Mouse (Mus musculus) heart, postnatal 0 days (tissue): ENCODE results near the gene Mn1. TPM values are rescaled to one million over a fixed set of nuclear protein-coding genes. Genes with fewer than 3 reads are reported as not detected.

Experiments
- ATAC-seq: fragments of 200-750 bp; cut with Nextera tagmentation; 2 replicates; pipeline ENCODE4 v1.8.0; 2017; ENCODE audit warnings: low read depth, moderate number of reproducible peaks, moderate library complexity; ENCODE audit not compliant: insufficient read depth
- DNase-seq: peaks from one replicate; pipeline ENCODE4 v3.0.0-alpha.2; 2016; ENCODE audit warnings: low spot score
- H3K27ac ChIP-seq: fragments of 300-500 bp; sonication (generic); 2 replicates; pipeline ENCODE4 v1.5.1; 2014; ENCODE audit warnings: low read depth, mild to moderate bottlenecking
- H3K27me3 ChIP-seq: fragments of 300-500 bp; sonication (generic); 2 replicates; pipeline ENCODE4 v1.6.1; 2014; ENCODE audit warnings: low read length, mixed read lengths; ENCODE audit not compliant: control insufficient read depth, insufficient read depth
- H3K36me3 ChIP-seq: fragments of 300-500 bp; sonication (generic); replicated peaks from 2 replicates; pipeline ENCODE4 v1.6.1; 2014; ENCODE audit warnings: low read length, mixed read lengths; ENCODE audit not compliant: control insufficient read depth, insufficient read depth
- H3K4me1 ChIP-seq: fragments of 300-500 bp; sonication (generic); 2 replicates; pipeline ENCODE4 v1.6.1; 2014; ENCODE audit warnings: antibody characterized with exemption; ENCODE audit not compliant: control insufficient read depth, insufficient read depth
- H3K4me2 ChIP-seq: fragments of 300-500 bp; sonication (generic); 2 replicates; pipeline ENCODE4 v1.6.1; 2014; ENCODE audit warnings: low read depth, mild to moderate bottlenecking, low read length, moderate library complexity
- H3K4me3 ChIP-seq: fragments of 300-500 bp; sonication (generic); 2 replicates; pipeline ENCODE4 v1.5.1; 2014; ENCODE audit warnings: low read depth, low read length
- H3K9ac ChIP-seq: fragments of 300-500 bp; sonication (generic); replicated peaks from 2 replicates; pipeline ENCODE4 v1.6.1; 2014; ENCODE audit warnings: low read depth, low read length, mixed read lengths
- H3K9me3 ChIP-seq: fragments of 300-500 bp; sonication (generic); replicated peaks from 2 replicates; pipeline ENCODE4 v1.6.1; 2016; ENCODE audit warnings: low read length; ENCODE audit not compliant: control insufficient read depth
- CTCF ChIP-seq: IDR thresholded peaks from 2 replicates; pipeline ENCODE4 v1.5.1; 2016; ENCODE audit warnings: antibody characterized with exemption, control low read depth, low read depth
- EP300 ChIP-seq: IDR thresholded peaks from 2 replicates; pipeline ENCODE4 v1.6.1; 2016; ENCODE audit warnings: antibody characterized with exemption, low read depth
- WGBS: fragments of 180-500 bp; shearing (Covaris S2); extraction: QIAGEN DNeasy Blood & Tissue Kit; methylation state at CpG from one replicate; pipeline ENCODE4 v1.1.7; 2014; 5-methylcytosine and 5-hydroxymethylcytosine counted together
- polyA plus RNA-seq: library from polyadenylated mRNA; unstranded; fragments of >200 nt; fragmentation: Nextera tagmentation; extraction: Ambion mirVana; gene quantifications from 2 replicates; pipeline ENCODE4 v1.2.1, GENCODE M21; 2015
- total RNA-seq: library from RNA; depleted of rRNA; stranded (reverse); fragments of >200 nt; gene quantifications from 2 replicates; pipeline ENCODE4 v1.2.3, GENCODE M21; 2014; ENCODE audit warnings: low replicate concordance

Mn1 gene
- total and polyA plus RNA-seq, 2 experiments from 2014 or later = 4.5 to 16.4 TPM

GRCm38 (mm10) chr5:111418202-111419120, 1.3 kb downstream of the Mn1 start:
- no peak for DNase-seq
- TF ChIP-seq EP300 = no peak
- no peak for TF ChIP-seq CTCF
- Histone ChIP-seq H3K27me3 (peaks cover 66% of the 10 kb centered on the region), H3K9me3 (no peaks in the 10 kb centered on the region), H3K4me3 (peak overlapping the region; percentile 70), H3K27ac (0 out of 2 replicates have a peak overlapping the region, but pooled peaks have one; percentile 3), H3K4me1 (peaks cover 31% of the 10 kb centered on the region), H3K9ac (peak overlapping the region; percentile 61), H3K36me3 (peaks cover 18% of the 10 kb centered on the region), H3K4me2 (peak overlapping the region; percentile 97)
- ATAC-seq = no peak
- WGBS = 5% methylated on average over 63 of the region's 63 CpGs

GRCm38 (mm10) chr5:111419121-111419881, 2.1 kb downstream of the Mn1 start:
- Histone ChIP-seq H3K4me1 (peaks cover 31% of the 10 kb centered on the region), H3K27me3 (peaks cover 59% of the 10 kb centered on the region), H3K36me3 (peaks cover 18% of the 10 kb centered on the region), H3K27ac (no peak overlapping the region), H3K4me2 (peak overlapping the region; percentile 97), H3K9me3 (no peaks in the 10 kb centered on the region), H3K9ac (peak overlapping the region; percentile 30; the same call in 1 of the 2 replicates), H3K4me3 (peak overlapping the region; percentile 70)
- WGBS = 24% methylated on average over 42 of the region's 42 CpGs
- TF ChIP-seq EP300 (no peak), CTCF (no peak)
- no peak for DNase-seq
- no peak for ATAC-seq

- Histone ChIP-seq H3K27me3 (peaks cover 58% of the 10 kb centered on the region), H3K9ac (peak overlapping the region; percentile 27; the same call in 1 of the 2 replicates), H3K4me3 (peak overlapping the region; percentile 70), H3K36me3 (peaks cover 18% of the 10 kb centered on the region), H3K27ac (no peak overlapping the region), H3K4me2 (peak overlapping the region; percentile 97), H3K4me1 (peaks cover 31% of the 10 kb centered on the region), H3K9me3 (no peaks in the 10 kb centered on the region)
- 16% methylated on average over 52 of the region's 56 CpGs for WGBS
- TF ChIP-seq CTCF (no peak), EP300 (no peak)
- ATAC-seq (no peak), DNase-seq (no peak)
Measured at GRCm38 (mm10) chr5:111420011-111420691, 3.0 kb downstream of the Mn1 start.

- Histone ChIP-seq H3K4me1 (peaks cover 31% of the 10 kb centered on the region), H3K27ac (no peak overlapping the region), H3K4me2 (peak overlapping the region; percentile 97), H3K36me3 (peaks cover 18% of the 10 kb centered on the region), H3K9ac (0 out of 2 replicates have a peak overlapping the region, but pooled peaks have one; percentile 27), H3K4me3 (peak overlapping the region; percentile 70; the same call in 1 of the 2 replicates), H3K9me3 (no peaks in the 10 kb centered on the region), H3K27me3 (peaks cover 52% of the 10 kb centered on the region)
- ATAC-seq (no peak), DNase-seq (no peak)
- WGBS = 79% methylated on average over 22 of the region's 22 CpGs
- no peak for TF ChIP-seq CTCF
- TF ChIP-seq EP300 = no peak
Measured at GRCm38 (mm10) chr5:111420896-111421295, 3.7 kb downstream of the Mn1 start.

GRCm38 (mm10) chr5:111421424-111421823, 4.3 kb downstream of the Mn1 start:
- DNase-seq (no peak), ATAC-seq (no peak)
- Histone ChIP-seq H3K9ac (no peak overlapping the region), H3K36me3 (peaks cover 18% of the 10 kb centered on the region), H3K4me1 (peaks cover 30% of the 10 kb centered on the region), H3K4me3 (no peak overlapping the region), H3K27ac (no peak overlapping the region), H3K9me3 (no peaks in the 10 kb centered on the region), H3K27me3 (peaks cover 47% of the 10 kb centered on the region), H3K4me2 (peak overlapping the region; percentile 97; the same call in 1 of the 2 replicates)
- 81% methylated on average over 15 of the region's 15 CpGs for WGBS
- no peak for TF ChIP-seq EP300
- no peak for TF ChIP-seq CTCF
